Mouse (Mus musculus): ENCODE results near the gene Egfem1.

Gene Egfem1

DNA sequence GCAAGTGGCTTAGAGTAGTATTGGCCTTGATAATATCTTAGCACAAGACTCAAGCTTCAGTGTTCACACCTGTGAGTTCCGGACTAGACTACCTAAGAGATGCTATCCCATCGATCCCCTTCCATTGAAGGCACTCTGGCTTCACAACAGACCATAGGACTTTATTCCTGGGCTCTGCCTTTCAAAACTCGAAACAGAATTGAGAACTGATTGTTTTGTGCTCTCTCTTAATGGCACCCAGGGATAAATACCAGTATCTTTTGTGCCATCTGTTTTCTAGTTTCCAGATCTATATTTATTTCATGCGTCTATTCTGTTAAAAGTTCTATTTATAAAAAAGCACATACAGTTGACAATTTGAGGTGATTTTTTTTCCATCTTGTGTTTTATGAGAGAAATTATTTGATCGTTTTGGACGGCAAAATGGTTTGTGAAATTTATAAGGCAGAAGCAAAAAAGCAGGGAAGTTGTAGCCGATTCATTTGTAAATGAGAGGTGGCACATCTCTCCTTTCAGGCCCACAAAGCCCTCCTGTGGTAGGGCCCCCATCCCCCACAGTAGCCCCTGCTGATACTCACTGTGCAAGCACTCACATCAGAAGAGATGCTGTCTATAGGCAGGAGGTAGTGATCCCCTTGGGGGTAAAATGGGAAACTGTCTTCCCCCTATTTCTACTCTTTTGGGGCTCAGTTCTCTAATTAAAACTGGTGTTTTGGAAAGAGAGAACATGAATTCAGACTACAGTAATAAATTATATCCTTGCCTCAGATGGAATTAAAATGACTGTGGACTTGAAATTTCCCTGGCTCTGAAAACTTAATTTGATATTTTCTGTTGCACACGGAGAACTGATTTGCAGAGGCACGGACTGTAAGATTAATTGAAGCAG, 53.6 kb downstream of the Egfem1 start:
- DNase-seq = no peak

GRCm38 (mm10) chr3:29136065-29136955, 54.5 kb downstream of the Egfem1 start:
- no peak for DNase-seq

DNA sequence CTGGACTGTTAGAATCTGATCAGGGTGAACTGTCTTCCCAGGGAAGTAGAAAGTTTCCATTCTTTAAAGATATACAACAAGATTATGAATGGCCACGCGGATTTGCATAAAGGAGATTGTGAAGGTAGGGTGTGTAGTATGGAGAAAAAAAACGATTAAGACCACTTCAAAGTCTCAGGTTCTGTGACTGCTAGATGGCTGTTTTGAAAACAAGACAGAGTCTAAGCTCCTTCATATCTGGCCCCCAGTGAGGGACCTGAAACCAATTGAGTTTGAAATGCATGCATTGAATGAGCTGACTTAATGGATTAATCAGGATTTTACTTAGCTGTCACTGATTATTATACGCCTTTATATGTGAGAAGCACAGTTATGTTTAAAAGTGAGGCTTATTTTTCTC, 86.6 kb downstream of the Egfem1 start:
- DNase-seq = no peak

GRCm38 (mm10) chr3:29169003-29169402, 87.2 kb downstream of the Egfem1 start:
- no peak for DNase-seq

- DNase-seq = no peak
Observed at GRCm38 (mm10) chr3:29176991-29177390, 95.2 kb downstream of the Egfem1 start.

DNA sequence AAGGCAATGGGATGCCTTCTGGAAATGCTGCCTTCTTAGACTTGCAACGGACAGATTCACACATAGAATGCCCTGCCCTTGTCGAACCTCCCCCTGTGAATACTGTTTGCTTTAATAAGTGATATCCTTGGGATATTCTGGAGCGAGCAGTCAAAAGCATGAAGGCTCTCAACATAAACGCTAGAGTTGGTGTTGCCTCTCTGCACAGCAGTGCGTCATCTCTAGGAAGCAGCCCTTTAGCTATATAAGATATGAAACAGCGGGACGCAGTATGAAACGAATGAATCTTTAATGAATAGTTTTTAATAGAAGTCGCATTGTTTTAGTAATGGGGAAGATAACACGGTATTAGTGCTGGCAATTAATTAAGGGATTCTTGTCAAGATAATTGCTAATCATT, 101.2 kb downstream of the Egfem1 start:
- no peak for DNase-seq

DNA sequence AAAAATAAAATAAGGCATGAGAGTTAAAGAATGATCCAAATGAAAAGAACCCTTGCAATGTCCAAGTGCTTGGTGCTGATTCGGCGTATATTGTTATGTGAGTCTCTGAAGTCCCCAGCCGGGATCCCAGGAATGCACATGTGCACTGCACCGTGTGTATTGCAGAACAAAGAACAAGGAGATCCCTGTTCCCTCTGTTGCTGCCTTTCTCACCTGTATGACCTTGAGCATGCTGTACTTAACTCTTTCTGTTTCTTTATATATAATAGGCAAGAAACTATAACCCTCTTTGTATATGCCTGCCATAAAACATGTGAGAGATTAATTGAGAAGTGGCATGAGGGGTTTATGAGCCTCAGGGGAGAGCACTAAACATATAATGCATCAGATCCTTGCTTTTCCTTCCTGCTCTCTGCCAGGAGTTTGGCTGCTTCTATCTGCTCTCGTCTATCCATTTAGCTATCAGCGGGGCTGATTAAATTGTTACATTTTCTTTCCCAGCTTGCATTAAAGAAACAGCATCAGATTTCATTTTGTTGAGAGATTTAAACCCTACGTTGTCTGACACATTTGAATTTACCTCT, 101.9 kb downstream of the Egfem1 start:
- DNase-seq = no peak

DNA sequence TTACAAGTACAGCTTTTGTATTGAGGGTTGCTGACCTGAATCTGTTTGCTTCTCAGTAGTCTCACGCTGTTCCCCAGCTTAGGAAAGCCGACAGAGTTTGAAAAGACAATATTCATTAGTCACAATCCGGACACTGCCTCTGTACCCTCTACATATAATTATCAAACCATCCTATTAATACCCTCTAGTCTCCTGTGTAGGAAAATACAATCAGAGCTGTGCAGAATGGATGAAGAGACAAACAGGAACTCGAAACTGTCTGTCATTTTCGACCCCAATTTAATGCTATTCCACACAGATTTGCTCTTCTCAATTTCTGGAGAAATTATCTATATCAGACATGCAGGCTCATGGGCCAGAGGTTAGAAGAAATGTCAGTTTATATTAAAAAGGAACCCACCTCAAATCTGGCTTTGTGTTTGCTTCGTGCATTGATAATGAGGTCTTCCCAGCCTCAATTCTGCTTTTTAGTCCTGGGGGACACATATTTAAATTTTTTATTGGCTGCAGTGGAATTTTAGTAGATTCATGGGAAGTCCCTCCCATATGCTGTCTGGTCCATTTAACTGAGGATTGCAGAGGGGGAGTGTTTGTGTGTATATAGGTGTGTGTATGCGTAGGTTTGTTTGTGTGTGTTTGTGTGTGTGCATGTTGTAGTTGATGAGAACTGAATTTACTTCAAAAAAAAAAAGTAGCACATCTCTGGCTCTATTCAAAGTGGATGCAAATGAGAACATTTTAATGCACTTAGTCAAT, 102.8 kb downstream of the Egfem1 start:
- DNase-seq = no peak

GRCm38 (mm10) chr3:29190263-29190662, 108.4 kb downstream of the Egfem1 start:
- no peak for DNase-seq

GRCm38 (mm10) chr3:29197727-29198512, 116.1 kb downstream of the Egfem1 start:
- no peak for DNase-seq

- DNase-seq = no peak
Observed at GRCm38 (mm10) chr3:29200601-29201000, 118.8 kb downstream of the Egfem1 start.

- DNase-seq = no peak
Observed at GRCm38 (mm10) chr3:29202536-29202935, 120.7 kb downstream of the Egfem1 start.

GRCm38 (mm10) chr3:29222414-29222813, 140.6 kb downstream of the Egfem1 start:
- no peak for DNase-seq

DNA sequence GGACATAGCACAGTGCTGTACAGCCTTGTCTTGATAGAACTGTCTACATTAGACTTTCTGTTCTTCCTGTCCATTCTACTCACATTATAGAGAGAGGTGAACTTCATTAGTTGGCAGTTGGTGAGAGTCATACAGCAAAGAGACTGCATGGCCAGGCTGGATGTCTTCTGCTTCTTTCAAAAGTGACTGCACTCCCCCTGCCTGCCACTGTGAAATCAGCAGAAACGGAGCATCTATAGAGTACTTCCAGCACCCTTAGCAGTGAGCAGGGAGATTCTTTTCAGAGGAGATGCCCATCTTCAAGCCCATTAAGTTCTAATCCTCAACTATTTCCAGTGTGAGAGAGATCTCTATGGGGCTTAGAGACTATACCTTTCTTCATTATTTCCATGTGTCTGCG, 147.9 kb downstream of the Egfem1 start:
- DNase-seq = peak; percentile 2 to 6

DNA sequence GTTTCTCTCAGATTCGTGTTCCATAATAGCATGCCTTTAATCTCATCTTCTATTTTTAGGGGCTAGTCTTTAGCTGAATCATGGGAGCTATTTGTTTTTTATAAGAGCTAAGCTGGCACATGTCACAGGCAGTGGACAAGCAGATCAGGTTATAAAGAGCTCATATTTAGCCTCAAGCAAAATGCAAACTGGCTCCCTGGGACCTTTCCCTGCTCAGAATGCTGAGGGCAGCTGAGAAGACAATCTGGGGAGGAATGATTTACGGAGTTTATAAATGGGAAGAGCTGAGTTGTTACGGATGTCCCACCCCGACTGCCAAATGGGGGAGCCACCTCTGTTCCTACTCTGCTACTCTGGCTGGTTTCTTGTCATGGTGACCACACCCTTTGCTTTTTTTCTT, 153.7 kb downstream of the Egfem1 start:
- DNase-seq = no peak

DNA sequence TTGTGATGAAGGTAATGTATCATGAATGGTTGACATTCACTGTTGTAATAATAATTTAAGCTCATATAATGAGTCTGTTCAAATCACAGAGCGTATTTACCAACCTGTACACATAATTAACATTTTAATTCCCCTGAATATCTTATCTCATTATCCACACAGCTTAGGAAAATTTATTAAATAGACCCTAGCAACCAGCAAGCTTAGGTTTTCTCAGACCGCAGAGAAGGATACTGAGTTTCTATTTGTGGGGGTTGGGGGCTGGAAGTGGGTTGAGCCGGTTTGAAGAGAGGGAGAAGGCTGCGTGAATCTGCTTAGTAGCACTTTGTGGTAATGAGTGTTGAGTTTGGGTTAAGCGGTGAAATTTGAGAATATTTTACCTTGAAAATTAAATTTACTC, 154.7 kb downstream of the Egfem1 start:
- no peak for DNase-seq

DNA sequence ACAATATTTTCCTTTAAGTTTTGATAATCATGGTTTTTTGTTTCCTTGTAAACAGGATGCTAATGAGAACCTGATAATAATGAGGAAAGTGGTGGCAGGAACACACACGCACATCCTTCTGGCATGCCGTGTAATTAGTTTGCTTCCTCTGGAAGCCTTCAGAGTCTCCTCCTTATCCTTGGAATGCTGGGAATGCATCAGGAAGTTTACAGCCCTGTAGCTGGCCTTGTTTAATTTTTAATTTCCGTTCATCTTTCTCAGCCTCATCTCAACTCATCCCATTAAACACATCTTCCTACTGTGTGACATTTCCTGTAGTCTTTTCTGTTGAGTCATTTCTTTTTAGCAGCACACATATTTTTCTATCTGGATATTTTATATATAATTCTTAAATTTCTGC, 161.8 kb downstream of the Egfem1 start:
- peak in 1 of 2 experiments; percentile 2 for DNase-seq

DNA sequence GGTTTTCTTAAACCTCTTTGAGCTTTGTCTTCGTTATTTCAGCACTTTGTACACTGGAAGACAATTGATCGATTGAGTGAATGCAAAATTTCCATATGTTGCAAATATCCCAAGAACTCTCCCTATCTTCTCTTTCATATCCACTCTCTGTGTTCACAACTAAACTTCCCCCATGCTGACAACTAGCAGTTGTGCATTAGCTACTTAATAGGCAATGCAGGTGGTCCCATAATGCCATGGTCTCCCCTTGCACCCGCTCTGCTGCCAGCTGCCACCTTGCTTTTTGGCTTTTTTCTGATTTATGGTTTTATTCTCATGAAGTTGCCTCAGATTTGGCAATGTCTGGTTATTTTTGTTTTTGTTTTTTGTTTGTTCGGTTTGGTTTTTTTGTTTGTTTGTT, 209.8 kb downstream of the Egfem1 start:
- no peak for DNase-seq

- DNase-seq = no peak
Observed at GRCm38 (mm10) chr3:29292251-29292650, 210.4 kb downstream of the Egfem1 start.

DNA sequence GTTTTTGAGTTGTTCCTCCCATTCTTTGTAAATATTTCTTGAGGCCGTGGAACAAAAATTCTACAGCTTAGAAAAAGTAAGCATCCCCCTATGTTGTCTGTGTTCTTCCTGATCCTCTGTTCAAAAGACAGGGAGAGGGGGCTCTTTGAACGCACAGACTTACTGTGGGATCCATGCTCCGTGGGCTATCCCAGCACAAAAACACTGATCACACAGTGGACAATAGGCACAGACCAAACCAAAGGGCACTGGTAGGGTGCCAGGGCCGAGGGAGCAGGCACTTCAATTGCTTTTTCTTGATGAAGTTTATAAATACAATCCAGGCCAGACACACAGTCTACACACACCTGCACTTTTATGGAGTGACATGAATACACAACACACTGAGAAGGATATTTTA, 211.4 kb downstream of the Egfem1 start:
- no peak for DNase-seq

GRCm38 (mm10) chr3:29342223-29342791, 260.5 kb downstream of the Egfem1 start:
- DNase-seq = no peak

Measured in kidney, postnatal 4 days (tissue).